Mouse (Mus musculus): ENCODE measurements around the gene Rph3a. TPM values are rescaled to one million over a fixed set of nuclear protein-coding genes. Genes with fewer than 3 reads are reported as not detected.
"Not testable (repeated sequence)": the region's sequence is repeated elsewhere in the genome, so short reads cannot be mapped to it uniquely, and the experiment has no call there.

The Rph3a gene
- polyA plus RNA-seq, 1 experiment from 2014 or later, result not detected

GRCm38 (mm10) chr5:120894692-120895091, 115.2 kb downstream of the Rph3a start:
- H3K27me3 ChIP-seq (replicated peaks; ENCODE audit: control insufficient read depth, insufficient read depth, low read length); H3K36me3 ChIP-seq (ENCODE audit: control insufficient read depth, insufficient read depth, low read length); H3K9me3 ChIP-seq (ENCODE audit: control insufficient read depth, low read length); H3K4me2 ChIP-seq; DNase-seq (ENCODE audit: low spot score); ATAC-seq (replicated peaks; ENCODE audit: low FRiP score); H3K27ac ChIP-seq (ENCODE audit: low read depth, low read length); H3K9ac ChIP-seq (ENCODE audit: low read depth, low read length); H3K4me1 ChIP-seq (replicated peaks; ENCODE audit: control insufficient read depth, insufficient read depth, low read length); H3K4me3 ChIP-seq (ENCODE audit: low read depth, low read length): not testable (repeated sequence)
- 70% methylated on average over 2 of the region's 2 CpGs for WGBS

GRCm38 (mm10) chr5:120893866-120894265, 116.0 kb downstream of the Rph3a start:
- ATAC-seq (replicated peaks; ENCODE audit: low FRiP score); H3K27ac ChIP-seq (ENCODE audit: low read depth, low read length); H3K36me3 ChIP-seq (ENCODE audit: control insufficient read depth, insufficient read depth, low read length); H3K4me3 ChIP-seq (ENCODE audit: low read depth, low read length); H3K4me1 ChIP-seq (replicated peaks; ENCODE audit: control insufficient read depth, insufficient read depth, low read length); H3K27me3 ChIP-seq (replicated peaks; ENCODE audit: control insufficient read depth, insufficient read depth, low read length); DNase-seq (ENCODE audit: low spot score); H3K9me3 ChIP-seq (ENCODE audit: control insufficient read depth, low read length); H3K9ac ChIP-seq (ENCODE audit: low read depth, low read length); H3K4me2 ChIP-seq: not testable (repeated sequence)
- WGBS, result 84% methylated on average over 4 of the region's 4 CpGs

GRCm38 (mm10) chr5:120892243-120892660, 117.6 kb downstream of the Rph3a start:
- no peak overlapping the region for H3K9ac ChIP-seq (ENCODE audit: low read depth, low read length)
- no peak overlapping the region for H3K4me2 ChIP-seq
- WGBS, result 49% methylated on average over 2 of the region's 2 CpGs
- no peaks in the 10 kb centered on the region for H3K36me3 ChIP-seq (ENCODE audit: control insufficient read depth, insufficient read depth, low read length)
- ATAC-seq (replicated peaks; ENCODE audit: low FRiP score), result no peak
- H3K4me3 ChIP-seq (ENCODE audit: low read depth, low read length), result no peak overlapping the region
- H3K27me3 ChIP-seq (replicated peaks; ENCODE audit: control insufficient read depth, insufficient read depth, low read length), result 0 out of 2 replicates have a peak, but pooled peaks cover 3% of the 10 kb centered on the region
- no peak overlapping the region for H3K27ac ChIP-seq (ENCODE audit: low read depth, low read length)
- H3K9me3 ChIP-seq (ENCODE audit: control insufficient read depth, low read length), result no peaks in the 10 kb centered on the region
- no peaks in the 10 kb centered on the region for H3K4me1 ChIP-seq (replicated peaks; ENCODE audit: control insufficient read depth, insufficient read depth, low read length)
- DNase-seq (ENCODE audit: low spot score), result no peak

- H3K4me2 ChIP-seq; H3K4me1 ChIP-seq (replicated peaks; ENCODE audit: control insufficient read depth, insufficient read depth, low read length); H3K36me3 ChIP-seq (ENCODE audit: control insufficient read depth, insufficient read depth, low read length); H3K27ac ChIP-seq (ENCODE audit: low read depth, low read length); DNase-seq (ENCODE audit: low spot score); H3K9me3 ChIP-seq (ENCODE audit: control insufficient read depth, low read length); H3K27me3 ChIP-seq (replicated peaks; ENCODE audit: control insufficient read depth, insufficient read depth, low read length); H3K9ac ChIP-seq (ENCODE audit: low read depth, low read length); ATAC-seq (replicated peaks; ENCODE audit: low FRiP score); H3K4me3 ChIP-seq (ENCODE audit: low read depth, low read length): not testable (repeated sequence)
- 78% methylated on average over 2 of the region's 2 CpGs for WGBS
Observed at GRCm38 (mm10) chr5:120891566-120892242, 118.2 kb downstream of the Rph3a start.

GRCm38 (mm10) chr5:120890991-120891390, 118.9 kb downstream of the Rph3a start:
- no peaks in the 10 kb centered on the region for H3K9me3 ChIP-seq (ENCODE audit: control insufficient read depth, low read length)
- WGBS, result 35% methylated on average over 3 of the region's 3 CpGs
- DNase-seq (ENCODE audit: low spot score) (no peak), ATAC-seq (replicated peaks; ENCODE audit: low FRiP score) (no peak)
- H3K4me3 ChIP-seq (ENCODE audit: low read depth, low read length), result no peak overlapping the region
- H3K27ac ChIP-seq (ENCODE audit: low read depth, low read length), result no peak overlapping the region
- no peak overlapping the region for H3K9ac ChIP-seq (ENCODE audit: low read depth, low read length)
- no peaks in the 10 kb centered on the region for H3K4me1 ChIP-seq (replicated peaks; ENCODE audit: control insufficient read depth, insufficient read depth, low read length)
- H3K4me2 ChIP-seq, result no peak overlapping the region
- 0 out of 2 replicates have a peak, but pooled peaks cover 3% of the 10 kb centered on the region for H3K27me3 ChIP-seq (replicated peaks; ENCODE audit: control insufficient read depth, insufficient read depth, low read length)
- no peaks in the 10 kb centered on the region for H3K36me3 ChIP-seq (ENCODE audit: control insufficient read depth, insufficient read depth, low read length)

Other genes starting within 250 kb of the Rph3a start
- gene Oas3, start 232.4 kb downstream of the Rph3a start, polyA plus RNA-seq (2014; fragmentation: Nextera tagmentation; extraction: Ambion mirVana), result 0.04 and 0.08 TPM in 2 replicates
- gene Oas1e, start 214.6 kb downstream of the Rph3a start, polyA plus RNA-seq (2014; fragmentation: Nextera tagmentation; extraction: Ambion mirVana), result not detected in 2 replicates
- gene Oas1c, start 197.6 kb downstream of the Rph3a start, polyA plus RNA-seq (2014; fragmentation: Nextera tagmentation; extraction: Ambion mirVana), result 0.19 TPM in 1 of 2 replicates, not detected in the other
- gene Oas1f, start 162.7 kb downstream of the Rph3a start, polyA plus RNA-seq (2014; fragmentation: Nextera tagmentation; extraction: Ambion mirVana), result not detected in 2 replicates
- not detected in 2 replicates for gene Oas1h, start 148.7 kb downstream of the Rph3a start, polyA plus RNA-seq (2014; fragmentation: Nextera tagmentation; extraction: Ambion mirVana)
- gene Oas1g, start 122.5 kb downstream of the Rph3a start, polyA plus RNA-seq (2014; fragmentation: Nextera tagmentation; extraction: Ambion mirVana), result 0.23 and 0.39 TPM in 2 replicates
- 1.3 and 1.6 TPM in 2 replicates for gene Oas1a, start 102.6 kb downstream of the Rph3a start, polyA plus RNA-seq (2014; fragmentation: Nextera tagmentation; extraction: Ambion mirVana)
- gene Oas1d, start 95.6 kb downstream of the Rph3a start, polyA plus RNA-seq (2014; fragmentation: Nextera tagmentation; extraction: Ambion mirVana), result not detected in 2 replicates
- 21.5 TPM in 2 replicates for gene Ptpn11, start 181.3 kb upstream of the Rph3a start, polyA plus RNA-seq (2014; fragmentation: Nextera tagmentation; extraction: Ambion mirVana)
- 959 and 1,036 TPM in 2 replicates for gene Rpl6, start 194.4 kb upstream of the Rph3a start, polyA plus RNA-seq (2014; fragmentation: Nextera tagmentation; extraction: Ambion mirVana)
- gene Hectd4, start 210.1 kb upstream of the Rph3a start, polyA plus RNA-seq (2014; fragmentation: Nextera tagmentation; extraction: Ambion mirVana), result 11.8 and 16.3 TPM in 2 replicates

All from liver, embryonic 11.5 days (tissue).